Mouse (Mus musculus): Measurements from ENCODE around the gene Psapl1. TPM values are rescaled to one million over a fixed set of nuclear protein-coding genes. Genes with fewer than 3 reads are reported as not detected.

The Psapl1 gene
- polyA plus RNA-seq, 1 experiment: not detected

DNA sequence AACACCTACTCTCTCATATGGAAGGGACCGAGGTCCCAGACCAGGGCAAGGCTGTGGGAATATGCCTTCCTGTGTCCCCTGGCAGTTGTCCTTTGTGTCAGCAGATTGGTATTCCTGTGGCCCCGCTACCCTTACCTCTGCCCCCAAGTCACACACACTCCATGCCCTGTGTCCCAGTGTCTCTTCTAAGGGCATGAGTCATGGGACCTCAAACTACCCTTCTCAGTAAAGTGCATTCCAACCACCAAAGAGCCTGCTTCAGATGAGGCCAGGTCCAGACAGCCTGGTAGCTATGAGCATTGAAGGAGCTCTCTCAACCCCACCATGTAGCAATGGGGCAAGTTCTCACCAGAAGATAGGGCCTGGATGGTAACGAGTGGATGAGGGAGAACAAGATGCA is 25.0 kb upstream of the Psapl1 start:
- Histone ChIP-seq H3K27ac (ENCODE audit: insufficient read depth, low read length) (no peak overlapping the region), H3K4me1 (ENCODE audit: control insufficient read depth, insufficient read depth, low read length) (no peaks in the 10 kb centered on the region), H3K4me3 (ENCODE audit: insufficient read depth, low read length) (no peak overlapping the region)
- TF ChIP-seq CTCF (IDR thresholded peaks at IDR 0.05; ENCODE audit: extremely low read depth, insufficient read depth, low read length) (no peak), POLR2A (IDR thresholded peaks at IDR 0.05; ENCODE audit: extremely low read depth, insufficient read depth, low read length) (no peak)

DNA sequence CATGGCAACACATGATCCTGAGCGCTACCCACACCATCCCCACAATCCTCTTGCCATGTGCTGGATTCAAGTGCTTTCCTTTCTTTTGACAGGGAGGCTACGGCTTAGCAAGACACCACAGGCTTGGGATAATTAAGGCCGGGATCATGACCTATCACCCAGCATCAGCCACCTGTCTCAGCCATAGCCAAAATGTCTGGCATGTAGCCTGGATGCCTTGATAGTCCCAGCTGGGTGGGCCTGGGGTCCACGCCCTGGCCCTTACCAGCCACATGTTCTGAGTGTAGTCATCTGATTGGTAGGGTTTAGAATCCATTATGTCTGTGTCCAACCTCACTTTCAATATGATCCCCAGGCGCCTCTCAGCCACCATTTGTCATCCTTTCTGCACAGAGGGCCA is 24.1 kb upstream of the Psapl1 start:
- H3K27ac ChIP-seq (ENCODE audit: insufficient read depth, low read length): no peak overlapping the region
- H3K4me3 ChIP-seq (ENCODE audit: insufficient read depth, low read length): no peak overlapping the region
- H3K4me1 ChIP-seq (ENCODE audit: control insufficient read depth, insufficient read depth, low read length): no peaks in the 10 kb centered on the region
- no peak for TF ChIP-seq POLR2A (IDR thresholded peaks at IDR 0.05; ENCODE audit: extremely low read depth, insufficient read depth, low read length)
- no peak for TF ChIP-seq CTCF (IDR thresholded peaks at IDR 0.05; ENCODE audit: extremely low read depth, insufficient read depth, low read length)

DNA sequence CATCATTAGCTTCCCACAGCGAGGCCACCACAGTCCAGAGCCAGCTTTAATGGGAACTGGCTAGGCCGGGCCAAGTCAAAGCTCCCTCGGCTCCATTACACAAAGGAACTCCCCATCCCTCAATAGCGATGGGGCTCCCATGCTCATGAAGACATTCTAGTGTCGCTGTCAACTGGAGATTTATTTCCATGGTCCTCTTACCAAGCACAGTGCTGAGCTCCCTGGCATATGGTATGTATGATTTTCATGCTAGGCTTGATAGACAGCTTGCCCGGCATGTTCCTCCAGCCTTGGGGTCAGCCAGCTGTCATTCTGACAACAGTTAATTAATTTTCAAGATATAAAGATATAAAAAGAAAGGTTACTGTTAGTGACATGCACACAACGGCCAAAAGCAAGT is 21.5 kb upstream of the Psapl1 start:
- no peak overlapping the region for H3K4me3 ChIP-seq (ENCODE audit: insufficient read depth, low read length)
- no peak overlapping the region for H3K27ac ChIP-seq (ENCODE audit: insufficient read depth, low read length)
- H3K4me1 ChIP-seq (ENCODE audit: control insufficient read depth, insufficient read depth, low read length): no peaks in the 10 kb centered on the region
- no peak for TF ChIP-seq CTCF (IDR thresholded peaks at IDR 0.05; ENCODE audit: extremely low read depth, insufficient read depth, low read length)
- no peak for TF ChIP-seq POLR2A (IDR thresholded peaks at IDR 0.05; ENCODE audit: extremely low read depth, insufficient read depth, low read length)

DNA sequence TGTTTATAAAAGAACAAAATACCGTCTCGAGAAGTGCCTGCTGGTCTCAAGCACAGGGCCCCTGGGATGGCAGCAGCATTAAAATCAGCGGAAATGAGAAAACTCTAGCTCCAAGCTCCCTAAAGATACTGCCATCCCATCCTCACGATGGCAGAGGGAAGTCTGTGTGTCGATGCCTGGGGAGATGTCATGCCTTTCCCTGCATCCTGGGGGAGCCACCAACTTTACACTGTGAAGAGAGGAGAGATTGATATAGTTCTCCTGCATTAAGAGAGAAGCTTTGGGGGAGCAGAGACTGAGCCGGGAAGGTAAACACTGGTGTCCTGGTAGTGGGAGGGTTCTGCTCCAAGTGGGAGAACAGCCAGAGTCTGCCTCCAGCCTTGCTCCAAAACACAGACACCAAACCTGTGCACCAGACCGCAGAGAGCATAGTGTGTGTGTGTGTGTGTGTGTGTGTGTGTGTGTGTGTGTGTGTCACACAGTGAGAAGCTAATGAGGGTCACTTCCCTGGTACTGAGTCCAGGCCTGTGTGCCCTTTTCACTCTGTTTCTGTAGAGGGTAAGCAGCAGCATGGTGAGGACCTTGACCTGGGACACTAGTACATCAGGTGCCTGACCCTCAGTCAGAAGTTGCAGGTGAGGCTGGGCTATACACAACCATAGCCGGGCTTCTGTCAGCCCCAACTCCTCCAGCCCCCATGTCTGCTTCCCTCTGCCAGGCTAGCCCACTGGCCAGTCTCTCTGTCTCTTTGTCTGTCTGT is 17.3 kb upstream of the Psapl1 start:
- no peaks in the 10 kb centered on the region for H3K4me1 ChIP-seq (ENCODE audit: control insufficient read depth, insufficient read depth, low read length)
- no peak overlapping the region for H3K4me3 ChIP-seq (ENCODE audit: insufficient read depth, low read length)
- H3K27ac ChIP-seq (ENCODE audit: insufficient read depth, low read length): no peak overlapping the region
- TF ChIP-seq POLR2A (IDR thresholded peaks at IDR 0.05; ENCODE audit: extremely low read depth, insufficient read depth, low read length): no peak
- TF ChIP-seq CTCF (IDR thresholded peaks at IDR 0.05; ENCODE audit: extremely low read depth, insufficient read depth, low read length): peak; percentile 27; the same call in 1 of the 2 replicates

DNA sequence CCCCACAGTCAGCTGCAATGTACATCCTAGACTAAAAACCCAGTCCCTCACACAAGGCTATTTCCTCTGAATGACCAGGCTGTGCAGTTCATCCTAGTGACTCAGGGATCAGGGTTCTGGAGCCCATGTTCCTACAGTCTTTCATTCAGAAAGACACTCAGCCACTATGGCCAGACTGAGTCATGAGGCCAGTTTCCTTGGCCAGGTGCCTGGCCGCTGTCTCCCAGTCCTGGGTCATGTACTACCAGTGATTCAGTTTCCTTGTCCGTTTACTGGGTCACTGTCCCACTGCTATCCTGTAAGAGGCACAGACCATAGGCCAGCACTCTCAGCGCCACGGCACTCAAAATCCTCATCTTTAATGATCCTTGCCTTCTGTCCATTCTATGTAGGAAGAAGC is 15.5 kb upstream of the Psapl1 start:
- H3K27ac ChIP-seq (ENCODE audit: insufficient read depth, low read length): no peak overlapping the region
- no peaks in the 10 kb centered on the region for H3K4me1 ChIP-seq (ENCODE audit: control insufficient read depth, insufficient read depth, low read length)
- TF ChIP-seq POLR2A (IDR thresholded peaks at IDR 0.05; ENCODE audit: extremely low read depth, insufficient read depth, low read length) (no peak), CTCF (IDR thresholded peaks at IDR 0.05; ENCODE audit: extremely low read depth, insufficient read depth, low read length) (no peak)
- no peak overlapping the region for H3K4me3 ChIP-seq (ENCODE audit: insufficient read depth, low read length)

DNA sequence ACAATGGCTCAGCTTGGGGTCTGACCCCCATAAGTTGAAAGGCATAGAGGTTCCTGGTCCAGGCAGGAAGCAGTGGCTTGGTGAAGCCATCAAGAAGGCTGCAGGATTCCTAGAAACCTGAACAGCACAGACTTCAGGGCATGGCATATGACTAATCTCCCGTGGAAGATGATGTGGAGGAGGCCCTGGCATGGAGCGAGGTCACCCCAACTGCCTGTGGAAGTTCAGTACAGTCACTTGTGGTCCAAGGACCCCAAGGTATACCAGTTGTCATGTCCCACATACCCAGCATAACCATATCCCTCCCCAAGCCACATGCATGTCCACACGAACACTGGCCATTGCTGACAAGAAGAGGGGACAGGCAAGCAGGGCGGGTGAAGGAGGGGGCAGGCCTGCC is 12.5 kb upstream of the Psapl1 start:
- Histone ChIP-seq H3K27ac (ENCODE audit: insufficient read depth, low read length) (no peak overlapping the region), H3K4me1 (ENCODE audit: control insufficient read depth, insufficient read depth, low read length) (no peaks in the 10 kb centered on the region)
- TF ChIP-seq POLR2A (IDR thresholded peaks at IDR 0.05; ENCODE audit: extremely low read depth, insufficient read depth, low read length): no peak
- TF ChIP-seq CTCF (IDR thresholded peaks at IDR 0.05; ENCODE audit: extremely low read depth, insufficient read depth, low read length): no peak

DNA sequence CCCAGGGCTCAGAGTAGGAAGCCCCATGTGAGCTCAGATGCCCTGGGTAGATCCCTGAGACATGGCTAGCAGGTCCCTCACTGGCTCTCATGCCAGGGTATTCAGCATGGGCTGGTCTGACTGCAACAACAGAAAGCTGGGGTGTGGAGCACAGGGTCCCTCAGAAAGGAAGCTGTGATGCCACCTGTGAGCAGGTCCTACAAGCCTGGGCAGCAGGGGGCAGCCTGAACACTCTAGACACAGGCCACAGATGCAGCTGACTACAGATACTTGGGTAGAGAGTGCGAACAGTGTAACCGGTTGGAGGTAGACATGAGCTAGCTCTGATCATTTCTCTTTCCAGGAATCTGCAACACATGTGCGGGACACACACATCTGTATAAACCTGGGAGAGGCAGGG is 11.9 kb upstream of the Psapl1 start:
- TF ChIP-seq POLR2A (IDR thresholded peaks at IDR 0.05; ENCODE audit: extremely low read depth, insufficient read depth, low read length) (no peak), CTCF (IDR thresholded peaks at IDR 0.05; ENCODE audit: extremely low read depth, insufficient read depth, low read length) (0 out of 2 replicates have a peak, but pooled peaks have one; percentile 13)
- Histone ChIP-seq H3K4me3 (ENCODE audit: insufficient read depth, low read length) (no peak overlapping the region), H3K4me1 (ENCODE audit: control insufficient read depth, insufficient read depth, low read length) (no peaks in the 10 kb centered on the region), H3K27ac (ENCODE audit: insufficient read depth, low read length) (no peak overlapping the region)

More for the DNA sequence above, 12.5 kb upstream of the Psapl1 start:
- no peak overlapping the region for H3K4me3 ChIP-seq (ENCODE audit: insufficient read depth, low read length)

DNA sequence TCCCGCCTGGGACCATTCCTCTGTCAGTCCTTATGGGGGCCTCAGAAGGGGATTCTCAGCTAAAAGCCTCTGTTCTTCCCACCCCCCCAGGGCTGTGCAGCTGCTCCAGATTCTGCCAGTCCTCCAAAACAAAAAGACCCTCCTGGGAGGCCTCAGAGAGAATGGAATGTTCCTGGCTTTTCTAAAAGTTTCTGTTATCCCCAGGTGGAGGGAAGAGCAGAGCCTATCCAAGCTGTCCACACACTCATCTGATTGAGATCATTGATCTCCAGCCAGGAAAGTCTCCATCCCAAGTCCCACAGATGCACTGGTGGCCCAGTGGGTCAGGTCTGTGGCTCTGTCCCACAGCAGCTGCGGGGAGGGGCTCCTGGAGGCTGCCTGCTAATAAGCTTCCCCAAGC is 11.1 kb upstream of the Psapl1 start:
- Histone ChIP-seq H3K4me3 (ENCODE audit: insufficient read depth, low read length) (no peak overlapping the region), H3K27ac (ENCODE audit: insufficient read depth, low read length) (no peak overlapping the region), H3K4me1 (ENCODE audit: control insufficient read depth, insufficient read depth, low read length) (no peaks in the 10 kb centered on the region)
- TF ChIP-seq POLR2A (IDR thresholded peaks at IDR 0.05; ENCODE audit: extremely low read depth, insufficient read depth, low read length): no peak
- no peak for TF ChIP-seq CTCF (IDR thresholded peaks at IDR 0.05; ENCODE audit: extremely low read depth, insufficient read depth, low read length)

DNA sequence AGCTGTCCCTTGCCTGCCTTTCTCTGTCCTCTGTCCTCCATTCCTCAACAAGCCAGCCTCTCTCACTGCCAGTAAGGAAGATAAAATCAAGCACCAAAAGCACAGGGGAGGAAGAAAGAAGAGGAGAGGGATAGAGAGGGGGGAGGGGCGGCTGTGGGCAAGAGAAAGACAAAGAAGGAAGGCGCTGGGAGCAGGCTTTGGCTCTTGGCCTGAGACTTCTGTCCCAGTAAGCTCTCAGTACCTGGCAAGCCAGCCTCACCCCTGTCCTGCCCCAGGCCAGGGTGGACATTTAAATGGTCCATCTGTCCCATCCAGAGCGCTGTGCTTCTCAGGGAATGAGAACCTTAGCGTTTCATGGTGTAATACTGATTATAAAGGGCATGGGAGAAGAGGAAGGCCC is 9.2 kb upstream of the Psapl1 start:
- Histone ChIP-seq H3K27ac (ENCODE audit: insufficient read depth, low read length) (no peak overlapping the region), H3K4me1 (ENCODE audit: control insufficient read depth, insufficient read depth, low read length) (no peaks in the 10 kb centered on the region), H3K4me3 (ENCODE audit: insufficient read depth, low read length) (no peak overlapping the region)
- TF ChIP-seq CTCF (IDR thresholded peaks at IDR 0.05; ENCODE audit: extremely low read depth, insufficient read depth, low read length): no peak
- no peak for TF ChIP-seq POLR2A (IDR thresholded peaks at IDR 0.05; ENCODE audit: extremely low read depth, insufficient read depth, low read length)

DNA sequence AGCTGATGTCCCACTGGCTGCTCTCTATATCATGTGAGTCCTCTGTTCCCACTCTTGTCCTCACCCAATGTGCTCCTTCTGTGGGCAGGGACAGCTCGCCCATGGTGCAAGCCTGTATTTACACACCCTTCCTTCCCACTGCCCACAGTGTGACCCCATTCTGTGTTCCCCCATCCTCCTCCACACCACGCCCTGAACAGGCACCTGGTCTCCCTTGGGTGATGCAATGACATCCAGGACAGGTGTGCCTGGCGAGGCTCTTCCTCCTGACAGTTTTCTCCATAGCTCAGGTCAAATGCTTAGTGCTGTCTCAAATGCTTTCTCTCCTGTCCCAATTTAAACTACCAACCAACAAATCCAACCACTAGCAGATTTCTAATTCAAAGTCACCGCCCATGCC is 8.4 kb upstream of the Psapl1 start:
- Histone ChIP-seq H3K27ac (ENCODE audit: insufficient read depth, low read length) (no peak overlapping the region), H3K4me3 (ENCODE audit: insufficient read depth, low read length) (no peak overlapping the region), H3K4me1 (ENCODE audit: control insufficient read depth, insufficient read depth, low read length) (no peaks in the 10 kb centered on the region)
- TF ChIP-seq POLR2A (IDR thresholded peaks at IDR 0.05; ENCODE audit: extremely low read depth, insufficient read depth, low read length) (no peak), CTCF (IDR thresholded peaks at IDR 0.05; ENCODE audit: extremely low read depth, insufficient read depth, low read length) (no peak)
